Mouse (Mus musculus): Measurements from ENCODE around the gene Sox9. TPM values are rescaled to one million over a fixed set of nuclear protein-coding genes. Genes with fewer than 3 reads are reported as not detected.

The Sox9 gene
- polyA plus RNA-seq, 1 experiment: 14.6 TPM

- H3K4me3 ChIP-seq (ENCODE audit: insufficient read depth, low read length): no peak overlapping the region
- TF ChIP-seq CTCF (IDR thresholded peaks at IDR 0.05; ENCODE audit: borderline replicate concordance, insufficient read depth, low read length) (no peak), POLR2A (IDR thresholded peaks at IDR 0.05; ENCODE audit: low read depth, low read length) (no peak)
- H3K4me1 ChIP-seq (ENCODE audit: control insufficient read depth, insufficient read depth, low read length): no peaks in the 10 kb centered on the region
- no peak overlapping the region for H3K27ac ChIP-seq (ENCODE audit: insufficient read depth, low read length)
Observed at GRCm38 (mm10) chr11:112818651-112819270, 36.7 kb downstream of the Sox9 start.

- Histone ChIP-seq H3K4me1 (ENCODE audit: control insufficient read depth, insufficient read depth, low read length) (no peaks in the 10 kb centered on the region), H3K27ac (ENCODE audit: insufficient read depth, low read length) (no peak overlapping the region), H3K4me3 (ENCODE audit: insufficient read depth, low read length) (no peak overlapping the region)
- TF ChIP-seq POLR2A (IDR thresholded peaks at IDR 0.05; ENCODE audit: low read depth, low read length) (no peak), CTCF (IDR thresholded peaks at IDR 0.05; ENCODE audit: borderline replicate concordance, insufficient read depth, low read length) (no peak)
Observed at GRCm38 (mm10) chr11:112821536-112821935, 39.5 kb downstream of the Sox9 start.

- H3K4me3 ChIP-seq (ENCODE audit: insufficient read depth, low read length): no peak overlapping the region
- no peaks in the 10 kb centered on the region for H3K4me1 ChIP-seq (ENCODE audit: control insufficient read depth, insufficient read depth, low read length)
- H3K27ac ChIP-seq (ENCODE audit: insufficient read depth, low read length): no peak overlapping the region
- TF ChIP-seq CTCF (IDR thresholded peaks at IDR 0.05; ENCODE audit: borderline replicate concordance, insufficient read depth, low read length) (no peak), POLR2A (IDR thresholded peaks at IDR 0.05; ENCODE audit: low read depth, low read length) (no peak)
Observed at GRCm38 (mm10) chr11:112824146-112824545, 42.1 kb downstream of the Sox9 start.

- no peak overlapping the region for H3K4me3 ChIP-seq (ENCODE audit: insufficient read depth, low read length)
- H3K27ac ChIP-seq (ENCODE audit: insufficient read depth, low read length): no peak overlapping the region
- TF ChIP-seq POLR2A (IDR thresholded peaks at IDR 0.05; ENCODE audit: low read depth, low read length) (no peak), CTCF (IDR thresholded peaks at IDR 0.05; ENCODE audit: borderline replicate concordance, insufficient read depth, low read length) (no peak)
- H3K4me1 ChIP-seq (ENCODE audit: control insufficient read depth, insufficient read depth, low read length): no peaks in the 10 kb centered on the region
Observed at GRCm38 (mm10) chr11:112826193-112827043, 44.4 kb downstream of the Sox9 start.

DNA sequence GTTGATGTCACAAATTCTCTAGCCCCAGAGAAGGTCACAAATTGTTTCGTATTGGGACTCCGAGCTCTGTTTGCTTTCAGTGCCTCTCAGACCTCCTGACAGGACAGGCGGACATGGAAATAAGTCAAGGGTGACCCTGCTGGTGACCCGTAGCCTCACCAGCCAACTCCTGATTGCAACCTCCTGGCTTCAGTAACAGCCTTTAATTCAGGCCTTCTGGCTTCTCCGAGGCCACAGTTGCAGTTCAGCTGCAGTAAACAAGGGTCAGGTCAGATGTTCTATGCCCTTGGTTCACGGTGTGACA is 45.0 kb downstream of the Sox9 start:
- TF ChIP-seq CTCF (IDR thresholded peaks at IDR 0.05; ENCODE audit: borderline replicate concordance, insufficient read depth, low read length): no peak
- no peak for TF ChIP-seq POLR2A (IDR thresholded peaks at IDR 0.05; ENCODE audit: low read depth, low read length)
- H3K27ac ChIP-seq (ENCODE audit: insufficient read depth, low read length): no peak overlapping the region
- no peak overlapping the region for H3K4me3 ChIP-seq (ENCODE audit: insufficient read depth, low read length)
- no peaks in the 10 kb centered on the region for H3K4me1 ChIP-seq (ENCODE audit: control insufficient read depth, insufficient read depth, low read length)

GRCm38 (mm10) chr11:112828553-112829287 is 46.7 kb downstream of the Sox9 start:
- no peak overlapping the region for H3K4me3 ChIP-seq (ENCODE audit: insufficient read depth, low read length)

DNA sequence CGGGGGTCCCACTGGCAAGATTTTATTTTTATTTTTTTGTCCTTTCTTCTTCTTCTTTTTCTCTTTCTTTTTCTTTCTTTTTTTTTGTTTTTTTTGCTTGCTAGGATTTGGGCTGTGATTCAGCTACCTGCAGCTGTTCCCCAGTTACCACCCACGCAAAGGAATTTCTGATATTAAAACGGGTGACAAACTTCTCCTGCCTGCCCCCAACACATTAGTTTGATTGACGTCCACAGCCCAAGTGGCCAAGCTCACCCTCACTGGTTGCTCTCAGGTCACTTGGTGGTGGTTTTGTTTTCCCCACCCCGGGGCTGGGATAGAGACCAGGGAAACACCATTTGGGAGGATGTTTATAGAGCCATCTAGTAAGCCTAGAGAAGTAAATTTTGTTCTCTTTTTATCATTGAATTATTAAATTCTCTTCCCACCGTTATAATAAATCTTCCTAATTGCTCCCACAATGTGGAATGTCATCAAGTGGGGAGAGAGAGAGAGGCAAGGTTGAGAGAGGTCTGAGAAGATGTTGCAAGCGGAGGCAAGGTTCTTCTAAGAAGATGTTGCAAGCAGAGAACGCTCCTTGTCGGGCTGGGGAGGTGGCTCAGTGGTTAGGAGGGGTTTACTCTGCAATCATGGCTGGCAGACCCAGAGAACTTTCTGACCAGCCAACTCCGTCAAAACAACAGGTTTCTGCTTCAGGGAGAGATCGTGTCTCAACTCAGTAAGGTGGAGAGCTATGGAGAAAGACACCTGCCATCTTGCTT is 52.4 kb downstream of the Sox9 start:
- H3K27ac ChIP-seq (ENCODE audit: insufficient read depth, low read length): no peak overlapping the region
- no peak overlapping the region for H3K4me3 ChIP-seq (ENCODE audit: insufficient read depth, low read length)
- no peaks in the 10 kb centered on the region for H3K4me1 ChIP-seq (ENCODE audit: control insufficient read depth, insufficient read depth, low read length)
- TF ChIP-seq POLR2A (IDR thresholded peaks at IDR 0.05; ENCODE audit: low read depth, low read length) (no peak), CTCF (IDR thresholded peaks at IDR 0.05; ENCODE audit: borderline replicate concordance, insufficient read depth, low read length) (no peak)

More at GRCm38 (mm10) chr11:112828553-112829287, 46.7 kb downstream of the Sox9 start:
- H3K27ac ChIP-seq (ENCODE audit: insufficient read depth, low read length): no peak overlapping the region
- TF ChIP-seq CTCF (IDR thresholded peaks at IDR 0.05; ENCODE audit: borderline replicate concordance, insufficient read depth, low read length) (no peak), POLR2A (IDR thresholded peaks at IDR 0.05; ENCODE audit: low read depth, low read length) (no peak)
- H3K4me1 ChIP-seq (ENCODE audit: control insufficient read depth, insufficient read depth, low read length): no peaks in the 10 kb centered on the region

- no peaks in the 10 kb centered on the region for H3K4me1 ChIP-seq (ENCODE audit: control insufficient read depth, insufficient read depth, low read length)
Observed at GRCm38 (mm10) chr11:112835468-112836092, 53.6 kb downstream of the Sox9 start.

More at GRCm38 (mm10) chr11:112835468-112836092, 53.6 kb downstream of the Sox9 start:
- no peak overlapping the region for H3K27ac ChIP-seq (ENCODE audit: insufficient read depth, low read length)
- H3K4me3 ChIP-seq (ENCODE audit: insufficient read depth, low read length): no peak overlapping the region
- TF ChIP-seq POLR2A (IDR thresholded peaks at IDR 0.05; ENCODE audit: low read depth, low read length) (no peak), CTCF (IDR thresholded peaks at IDR 0.05; ENCODE audit: borderline replicate concordance, insufficient read depth, low read length) (no peak)

Data from embryonic fibroblast, embryonic 13.5 days (primary cell).